Mouse (Mus musculus): Measurements from ENCODE around the gene Fam222a. TPM values are rescaled to one million over a fixed set of nuclear protein-coding genes. Genes with fewer than 3 reads are reported as not detected.
A peak's percentile ranks its signal among the peaks of the same experiment; 100 is the strongest.

Fam222a gene
- total RNA-seq, 4 experiments from 2014 or later = 4.9 to 7.2 (median 6.7) TPM

GRCm38 (mm10) chr5:114607651-114608050 lies 39.8 kb downstream of the Fam222a start:
- DNase-seq (ENCODE audit: low spot score in 2 of 2) = peak; percentile 50 to 80

GRCm38 (mm10) chr5:114608516-114608915 lies 40.7 kb downstream of the Fam222a start:
- peak; percentile 33 to 65 for DNase-seq (ENCODE audit: low spot score in 2 of 2)

- no peak for DNase-seq (ENCODE audit: low spot score in 2 of 2)
Observed at GRCm38 (mm10) chr5:114611256-114611655, 43.4 kb downstream of the Fam222a start.

- no peak for DNase-seq (ENCODE audit: low spot score in 2 of 2)
Observed at GRCm38 (mm10) chr5:114611968-114612608, 44.3 kb downstream of the Fam222a start.

- DNase-seq (ENCODE audit: low spot score in 2 of 2) = no peak
Observed at GRCm38 (mm10) chr5:114614863-114615262, 47.0 kb downstream of the Fam222a start.

GRCm38 (mm10) chr5:114616336-114617061 lies 48.7 kb downstream of the Fam222a start:
- DNase-seq (ENCODE audit: low spot score in 2 of 2) = no peak

- no peak for DNase-seq (ENCODE audit: low spot score in 2 of 2)
Observed at GRCm38 (mm10) chr5:114617809-114618208, 50.0 kb downstream of the Fam222a start.

- peak in 1 of 2 experiments; percentile 72 for DNase-seq (ENCODE audit: low spot score in 2 of 2)
Observed at GRCm38 (mm10) chr5:114618851-114619250, 51.0 kb downstream of the Fam222a start.

GRCm38 (mm10) chr5:114620305-114620704 lies 52.5 kb downstream of the Fam222a start:
- DNase-seq (ENCODE audit: low spot score in 2 of 2) = no peak

- DNase-seq (ENCODE audit: low spot score in 2 of 2) = peak in 1 of 2 experiments; percentile 45
Observed at GRCm38 (mm10) chr5:114625590-114625989, 57.8 kb downstream of the Fam222a start.

- DNase-seq (ENCODE audit: low spot score in 2 of 2) = no peak
Observed at GRCm38 (mm10) chr5:114631336-114631735, 63.5 kb downstream of the Fam222a start.

- no peak for DNase-seq (ENCODE audit: low spot score in 2 of 2)
Observed at GRCm38 (mm10) chr5:114636091-114636490, 68.3 kb downstream of the Fam222a start.

- peak; percentile 52 to 84 for DNase-seq (ENCODE audit: low spot score in 2 of 2)
Observed at GRCm38 (mm10) chr5:114638769-114639644, 71.2 kb downstream of the Fam222a start.

- DNase-seq (ENCODE audit: low spot score in 2 of 2) = no peak
Observed at GRCm38 (mm10) chr5:114639645-114639957, 71.8 kb downstream of the Fam222a start.

GRCm38 (mm10) chr5:114640809-114641208 lies 73.0 kb downstream of the Fam222a start:
- no peak for DNase-seq (ENCODE audit: low spot score in 2 of 2)

GRCm38 (mm10) chr5:114644918-114645317 lies 77.1 kb downstream of the Fam222a start:
- DNase-seq (ENCODE audit: low spot score in 2 of 2) = no peak

GRCm38 (mm10) chr5:114645916-114646315 lies 78.1 kb downstream of the Fam222a start:
- DNase-seq (ENCODE audit: low spot score in 2 of 2) = no peak

GRCm38 (mm10) chr5:114647211-114647974 lies 79.6 kb downstream of the Fam222a start:
- no peak for DNase-seq (ENCODE audit: low spot score in 2 of 2)

GRCm38 (mm10) chr5:114648728-114649311 lies 81.0 kb downstream of the Fam222a start:
- no peak for DNase-seq (ENCODE audit: low spot score in 2 of 2)

- DNase-seq (ENCODE audit: low spot score in 2 of 2) = no peak
Observed at GRCm38 (mm10) chr5:114651002-114651401, 83.2 kb downstream of the Fam222a start.

GRCm38 (mm10) chr5:114651449-114651848 lies 83.6 kb downstream of the Fam222a start:
- DNase-seq (ENCODE audit: low spot score in 2 of 2) = no peak

Measured in layer of hippocampus, adult 8-10 months (tissue).